Mouse (Mus musculus): ENCODE measurements around the gene Slc25a28. TPM values are rescaled to one million over a fixed set of nuclear protein-coding genes. Genes with fewer than 3 reads are reported as not detected.

The Slc25a28 gene
- polyA plus RNA-seq, 1 experiment = 88.7 TPM

- TF ChIP-seq POLR2A (IDR thresholded peaks at IDR 0.05; ENCODE audit: control insufficient read depth, extremely low read depth, insufficient read depth, low read length, poor library complexity) (no peak), CTCF (IDR thresholded peaks at IDR 0.05; ENCODE audit: borderline replicate concordance, control insufficient read depth, extremely low read depth, insufficient read depth, low read length, poor library complexity) (no peak)
- WGBS = 22% methylated on average over 22 of the region's 22 CpGs
- Histone ChIP-seq H3K36me3 (ENCODE audit: control insufficient read depth, insufficient read depth, low read length) (no peaks in the 10 kb centered on the region), H3K27me3 (ENCODE audit: control insufficient read depth, insufficient read depth, low read length) (no peaks in the 10 kb centered on the region), H3K27ac (ENCODE audit: control insufficient read depth, insufficient read depth, low read length) (peak overlapping the region; percentile 97), H3K4me1 (replicated peaks; ENCODE audit: control insufficient read depth, insufficient read depth, low read length) (peaks cover 4% of the 10 kb centered on the region), H3K4me3 (ENCODE audit: control insufficient read depth, insufficient read depth, low read length) (peak overlapping the region; percentile 24)
- peak; percentile 34 for DNase-seq
These were observed 36.7 kb upstream of the Slc25a28 start for GRCm38 (mm10) chr19:43711159-43711916.

- no peaks in the 10 kb centered on the region for H3K27me3 ChIP-seq (ENCODE audit: control insufficient read depth, insufficient read depth, low read length)
- TF ChIP-seq CTCF (IDR thresholded peaks at IDR 0.05; ENCODE audit: borderline replicate concordance, control insufficient read depth, extremely low read depth, insufficient read depth, low read length, poor library complexity) (no peak), POLR2A (IDR thresholded peaks at IDR 0.05; ENCODE audit: control insufficient read depth, extremely low read depth, insufficient read depth, low read length, poor library complexity) (no peak)
- no peak for DNase-seq
- H3K4me3 ChIP-seq (ENCODE audit: control insufficient read depth, insufficient read depth, low read length) = no peak overlapping the region
- no peak overlapping the region for H3K27ac ChIP-seq (ENCODE audit: control insufficient read depth, insufficient read depth, low read length)
- H3K4me1 ChIP-seq (replicated peaks; ENCODE audit: control insufficient read depth, insufficient read depth, low read length) = peaks cover 4% of the 10 kb centered on the region
- peaks cover 17% of the 10 kb centered on the region for H3K36me3 ChIP-seq (ENCODE audit: control insufficient read depth, insufficient read depth, low read length)
- 94% methylated on average over 8 of the region's 8 CpGs for WGBS
These were observed 34.6 kb upstream of the Slc25a28 start for GRCm38 (mm10) chr19:43709317-43709716.

- no peaks in the 10 kb centered on the region for H3K27me3 ChIP-seq (ENCODE audit: control insufficient read depth, insufficient read depth, low read length)
- peaks cover 4% of the 10 kb centered on the region for H3K4me1 ChIP-seq (replicated peaks; ENCODE audit: control insufficient read depth, insufficient read depth, low read length)
- DNase-seq = no peak
- 97% methylated on average over 7 of the region's 7 CpGs for WGBS
- no peak overlapping the region for H3K27ac ChIP-seq (ENCODE audit: control insufficient read depth, insufficient read depth, low read length)
- no peak overlapping the region for H3K4me3 ChIP-seq (ENCODE audit: control insufficient read depth, insufficient read depth, low read length)
- peaks cover 22% of the 10 kb centered on the region for H3K36me3 ChIP-seq (ENCODE audit: control insufficient read depth, insufficient read depth, low read length)
- TF ChIP-seq POLR2A (IDR thresholded peaks at IDR 0.05; ENCODE audit: control insufficient read depth, extremely low read depth, insufficient read depth, low read length, poor library complexity) (no peak), CTCF (IDR thresholded peaks at IDR 0.05; ENCODE audit: borderline replicate concordance, control insufficient read depth, extremely low read depth, insufficient read depth, low read length, poor library complexity) (no peak)
These were observed 33.5 kb upstream of the Slc25a28 start for GRCm38 (mm10) chr19:43708206-43708605.

- Histone ChIP-seq H3K4me3 (ENCODE audit: control insufficient read depth, insufficient read depth, low read length) (no peak overlapping the region), H3K4me1 (replicated peaks; ENCODE audit: control insufficient read depth, insufficient read depth, low read length) (no peaks in the 10 kb centered on the region), H3K27me3 (ENCODE audit: control insufficient read depth, insufficient read depth, low read length) (no peaks in the 10 kb centered on the region), H3K36me3 (ENCODE audit: control insufficient read depth, insufficient read depth, low read length) (peaks cover 22% of the 10 kb centered on the region), H3K27ac (ENCODE audit: control insufficient read depth, insufficient read depth, low read length) (no peak overlapping the region)
- DNase-seq = no peak
- WGBS = 96% methylated on average over 17 of the region's 17 CpGs
- TF ChIP-seq POLR2A (IDR thresholded peaks at IDR 0.05; ENCODE audit: control insufficient read depth, extremely low read depth, insufficient read depth, low read length, poor library complexity) = no peak
- no peak for TF ChIP-seq CTCF (IDR thresholded peaks at IDR 0.05; ENCODE audit: borderline replicate concordance, control insufficient read depth, extremely low read depth, insufficient read depth, low read length, poor library complexity)
These were observed 30.3 kb upstream of the Slc25a28 start for GRCm38 (mm10) chr19:43704787-43705497.

DNA sequence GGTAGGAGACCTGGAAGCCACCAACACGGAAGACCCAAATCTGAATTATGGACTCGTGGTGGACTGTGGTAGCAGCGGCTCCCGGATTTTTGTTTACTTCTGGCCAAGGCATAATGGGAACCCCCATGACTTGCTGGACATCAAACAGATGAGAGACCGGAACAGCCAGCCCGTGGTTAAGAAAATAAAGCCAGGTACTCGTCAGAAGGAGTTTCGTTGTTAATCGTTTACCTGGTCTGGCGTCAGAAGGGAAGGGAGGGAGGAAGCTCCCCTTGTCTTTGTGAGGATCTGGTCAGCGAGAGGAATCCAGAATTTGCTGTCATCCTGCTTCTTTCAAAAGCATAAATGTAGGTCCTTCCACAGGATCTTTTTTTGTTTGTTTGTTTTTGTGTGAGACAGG lies 29.5 kb upstream of the Slc25a28 start:
- WGBS = 96% methylated on average over 11 of the region's 11 CpGs
- Histone ChIP-seq H3K4me1 (replicated peaks; ENCODE audit: control insufficient read depth, insufficient read depth, low read length) (no peaks in the 10 kb centered on the region), H3K27ac (ENCODE audit: control insufficient read depth, insufficient read depth, low read length) (no peak overlapping the region), H3K36me3 (ENCODE audit: control insufficient read depth, insufficient read depth, low read length) (peaks cover 22% of the 10 kb centered on the region), H3K4me3 (ENCODE audit: control insufficient read depth, insufficient read depth, low read length) (no peak overlapping the region), H3K27me3 (ENCODE audit: control insufficient read depth, insufficient read depth, low read length) (no peaks in the 10 kb centered on the region)
- DNase-seq = no peak
- TF ChIP-seq POLR2A (IDR thresholded peaks at IDR 0.05; ENCODE audit: control insufficient read depth, extremely low read depth, insufficient read depth, low read length, poor library complexity) = no peak
- no peak for TF ChIP-seq CTCF (IDR thresholded peaks at IDR 0.05; ENCODE audit: borderline replicate concordance, control insufficient read depth, extremely low read depth, insufficient read depth, low read length, poor library complexity)

DNA sequence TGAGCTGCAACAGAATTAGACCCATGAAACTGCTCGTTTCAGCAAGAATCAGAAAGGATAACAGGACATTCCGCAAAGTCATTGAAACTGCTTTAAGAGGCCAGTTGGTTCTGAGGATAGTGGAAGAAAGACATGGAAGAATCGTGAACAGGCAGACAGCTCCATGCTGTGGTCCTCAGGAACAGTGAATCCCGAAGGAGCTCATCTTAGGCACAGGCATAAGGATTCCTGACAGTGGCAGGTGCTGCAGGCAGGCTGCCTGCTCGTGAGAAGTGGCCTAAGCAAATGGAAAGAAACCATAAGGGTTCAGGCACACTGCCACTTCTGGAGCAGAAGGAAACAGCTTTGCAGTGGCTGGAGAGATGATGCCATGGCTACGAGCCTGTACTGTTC lies 25.1 kb upstream of the Slc25a28 start:
- WGBS = 95% methylated on average over 6 of the region's 6 CpGs
- no peaks in the 10 kb centered on the region for H3K4me1 ChIP-seq (replicated peaks; ENCODE audit: control insufficient read depth, insufficient read depth, low read length)
- no peak for DNase-seq
- no peak for TF ChIP-seq POLR2A (IDR thresholded peaks at IDR 0.05; ENCODE audit: control insufficient read depth, extremely low read depth, insufficient read depth, low read length, poor library complexity)
- TF ChIP-seq CTCF (IDR thresholded peaks at IDR 0.05; ENCODE audit: borderline replicate concordance, control insufficient read depth, extremely low read depth, insufficient read depth, low read length, poor library complexity) = no peak
- H3K4me3 ChIP-seq (ENCODE audit: control insufficient read depth, insufficient read depth, low read length) = no peak overlapping the region
- H3K27me3 ChIP-seq (ENCODE audit: control insufficient read depth, insufficient read depth, low read length) = no peaks in the 10 kb centered on the region
- H3K36me3 ChIP-seq (ENCODE audit: control insufficient read depth, insufficient read depth, low read length) = peaks cover 13% of the 10 kb centered on the region
- no peak overlapping the region for H3K27ac ChIP-seq (ENCODE audit: control insufficient read depth, insufficient read depth, low read length)

Data from thymus, adult 2 months (tissue).